Comparison of ENCODE assay signal across 14 mouse cellular contexts in genomic region chr12:40825935-40826460, GRCm38 (mm10).
"Had no signal": no experiment of that assay in that cellular context is flagged by ENCODE, and none has a peak within 500 bp of the region (broad histone marks: within the 10 kb centered on the region; RNA-seq: fewer than 3 reads in every experiment).

No protein-coding gene starts in this region.

- H3K9me3 ChIP-seq: limb, embryonic 15.5 days; liver, embryonic 12.5 days; megakaryocyte, embryonic 14.5 days; midbrain, embryonic 12.5 days; neural tube, embryonic 13.5 days had no signal

- H3K36me3 ChIP-seq: liver, embryonic 12.5 days had no signal

- H3K27me3 ChIP-seq: limb, embryonic 15.5 days; liver, embryonic 12.5 days; megakaryocyte, embryonic 14.5 days; midbrain, embryonic 12.5 days; neural tube, embryonic 13.5 days had no signal

- H3K9ac ChIP-seq: limb, embryonic 15.5 days; liver, embryonic 12.5 days; midbrain, embryonic 12.5 days; neural tube, embryonic 13.5 days had no signal

- H3K4me2 ChIP-seq: limb, embryonic 15.5 days; liver, embryonic 12.5 days; midbrain, embryonic 12.5 days; neural tube, embryonic 13.5 days had no signal

- H3K4me1 ChIP-seq: limb, embryonic 15.5 days; liver, embryonic 12.5 days; megakaryocyte, embryonic 14.5 days; midbrain, embryonic 12.5 days; neural tube, embryonic 13.5 days had no signal

- DNase-seq: retina, postnatal 1 day; right cerebral cortex, postnatal 4 days; spleen, adult 18-20 months; thymus, adult 18-20 months; thymus, postnatal 14 days had no signal

- ATAC-seq: inflammation-experienced regulatory T-cells, adult 6 months; intestine, postnatal 0 days; liver, embryonic 12.5 days; midbrain, embryonic 16.5 days had no signal

- H3K4me3 ChIP-seq: limb, embryonic 15.5 days; liver, embryonic 12.5 days; megakaryocyte, embryonic 14.5 days; midbrain, embryonic 12.5 days; neural tube, embryonic 13.5 days had no signal

- H3K27ac ChIP-seq: limb, embryonic 15.5 days; liver, embryonic 12.5 days; macrophage; midbrain, embryonic 12.5 days; neural tube, embryonic 13.5 days had no signal
